Mouse (Mus musculus) urinary bladder, postnatal 25 days (tissue): ENCODE measurements around the gene Nmnat1.
"Not testable (repeated sequence)": the region's sequence is repeated elsewhere in the genome, so short reads cannot be mapped to it uniquely, and the experiment has no call there.

Experiments used
- DNase-seq: peaks from one replicate; pipeline ENCODE4 v3.0.0; 2022; ENCODE audit warnings: low spot score

Gene Nmnat1

DNA sequence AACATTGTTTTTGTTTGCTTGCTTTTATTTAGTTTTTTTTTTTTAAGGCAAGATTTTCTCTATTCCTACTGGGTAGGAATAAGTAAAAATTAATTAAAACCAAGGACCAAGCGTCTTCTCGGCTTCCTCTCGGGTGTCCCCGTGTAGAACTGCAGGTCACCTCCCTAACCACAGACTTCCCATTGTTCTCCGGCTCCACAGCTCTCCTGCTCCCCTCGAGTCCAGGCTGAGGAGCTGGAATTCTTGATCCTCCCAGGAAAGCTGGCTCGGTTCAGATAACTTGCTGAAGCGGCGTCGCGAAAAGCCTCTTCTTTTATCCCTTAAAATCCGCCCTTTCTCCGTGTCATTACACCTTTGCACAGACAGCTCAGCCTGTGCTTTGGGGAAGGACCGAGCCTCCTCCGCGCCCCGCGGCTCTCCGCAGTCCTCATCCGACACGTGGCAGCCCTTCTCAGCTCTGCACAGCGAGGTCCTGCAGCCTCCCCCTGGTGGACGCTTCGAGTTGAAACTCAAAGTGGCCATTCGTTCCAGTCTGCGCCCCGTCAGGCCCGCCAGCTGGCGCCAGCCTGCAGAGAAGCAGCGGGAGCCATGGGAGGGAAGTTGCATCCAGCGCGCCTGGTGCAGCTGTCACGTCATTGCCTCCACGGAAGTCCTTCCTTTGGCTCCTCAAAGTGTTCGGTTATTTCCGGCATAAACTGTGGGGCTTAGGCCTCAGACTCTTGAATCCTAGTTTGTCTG is 39.9 kb downstream of the Nmnat1 start:
- peak; percentile 77 for DNase-seq

DNA sequence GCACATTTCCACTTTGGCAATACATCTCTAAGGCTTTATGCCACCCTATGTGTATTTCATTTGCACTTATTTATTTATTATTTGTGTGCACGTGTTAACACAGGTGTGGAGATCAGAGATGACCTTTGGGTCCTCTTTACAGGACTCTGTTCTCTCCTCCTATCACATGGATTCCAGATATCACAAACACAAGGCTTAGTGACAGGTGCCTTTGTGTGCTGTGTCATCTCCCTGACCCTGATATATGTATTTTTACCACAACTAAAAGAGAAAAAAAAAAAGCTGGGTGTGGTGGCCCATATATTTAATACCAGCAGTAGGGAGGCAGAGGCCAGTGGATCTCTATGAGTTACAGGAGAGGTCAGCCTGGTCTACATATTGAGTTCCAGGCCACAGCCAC is 40.5 kb downstream of the Nmnat1 start:
- no peak for DNase-seq

DNA sequence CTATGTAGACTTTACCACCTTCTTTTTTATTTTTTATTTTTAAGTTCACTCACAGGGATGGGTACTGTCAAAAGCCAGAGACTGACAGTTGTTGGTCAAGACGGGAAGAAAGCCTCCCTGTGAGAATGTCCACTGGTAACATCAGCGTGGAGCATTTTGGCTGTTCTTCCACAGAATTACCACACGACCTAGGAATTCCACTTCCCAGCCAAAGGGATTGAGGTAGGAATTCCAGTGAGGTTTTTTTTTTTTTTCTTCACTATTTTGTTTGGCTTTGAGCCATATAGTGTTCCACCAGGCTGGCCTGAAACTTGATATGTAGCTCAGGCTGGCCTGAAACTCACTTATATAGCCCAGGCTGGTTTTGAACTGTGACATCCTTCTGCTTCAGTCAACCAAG is 42.6 kb downstream of the Nmnat1 start:
- no peak for DNase-seq

DNA sequence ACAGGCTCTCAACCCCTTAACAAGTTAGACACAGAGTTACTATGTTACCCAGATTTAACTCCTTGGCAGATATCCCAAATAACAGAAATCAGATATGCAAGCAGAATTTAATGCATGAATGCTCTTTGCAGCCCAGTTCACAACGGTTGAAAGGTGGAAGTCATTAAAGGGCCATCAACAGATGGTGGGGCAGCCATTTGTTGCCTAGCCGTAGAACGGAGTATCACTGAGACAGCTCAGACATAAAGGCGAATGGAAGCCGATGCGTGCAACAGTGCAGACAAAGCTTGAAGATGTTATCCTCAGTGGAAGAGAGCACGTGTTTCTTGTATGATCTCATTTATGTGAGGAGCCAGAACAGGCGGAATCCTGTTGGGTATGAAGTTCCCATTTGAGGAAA is 44.4 kb downstream of the Nmnat1 start:
- DNase-seq = no peak

DNA sequence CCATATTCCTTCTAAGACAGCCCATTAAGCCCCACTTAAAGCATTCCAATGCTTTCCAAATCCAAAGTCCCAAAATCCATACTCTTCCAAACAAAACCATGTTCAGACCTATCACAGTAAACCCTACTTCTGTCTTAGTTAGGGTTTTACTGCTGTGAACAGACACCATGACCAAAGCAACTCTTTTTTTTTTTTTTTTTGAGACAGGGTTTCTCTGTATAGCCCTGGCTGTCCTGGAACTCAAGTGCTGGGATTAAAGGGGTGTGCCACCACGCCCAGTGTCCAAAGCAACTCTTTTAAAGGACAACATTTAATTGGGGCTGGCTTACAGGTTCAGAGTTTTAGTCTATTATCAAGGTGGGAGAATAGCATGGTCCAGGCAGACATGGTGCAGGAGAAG is 53.1 kb downstream of the Nmnat1 start:
- not testable (repeated sequence) for DNase-seq

DNA sequence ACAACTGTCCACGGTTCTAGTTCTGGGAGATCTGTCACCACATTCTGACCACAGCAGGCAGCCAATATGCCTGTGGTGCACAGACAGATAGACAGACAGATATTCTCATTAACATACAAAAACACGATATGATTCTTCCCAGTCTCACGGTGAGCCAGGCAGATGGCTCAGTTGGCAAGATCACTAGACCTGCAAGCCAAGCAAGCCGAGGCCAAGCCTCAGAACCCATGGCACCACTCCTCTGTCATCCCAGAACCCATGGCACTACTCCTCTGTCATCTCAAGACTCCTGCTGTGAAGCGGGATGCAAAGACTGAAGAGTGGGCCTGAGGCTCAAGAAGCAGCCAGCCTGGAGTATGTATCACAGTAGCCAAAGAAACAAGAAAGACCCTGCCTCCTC is 55.4 kb downstream of the Nmnat1 start:
- no peak for DNase-seq

DNA sequence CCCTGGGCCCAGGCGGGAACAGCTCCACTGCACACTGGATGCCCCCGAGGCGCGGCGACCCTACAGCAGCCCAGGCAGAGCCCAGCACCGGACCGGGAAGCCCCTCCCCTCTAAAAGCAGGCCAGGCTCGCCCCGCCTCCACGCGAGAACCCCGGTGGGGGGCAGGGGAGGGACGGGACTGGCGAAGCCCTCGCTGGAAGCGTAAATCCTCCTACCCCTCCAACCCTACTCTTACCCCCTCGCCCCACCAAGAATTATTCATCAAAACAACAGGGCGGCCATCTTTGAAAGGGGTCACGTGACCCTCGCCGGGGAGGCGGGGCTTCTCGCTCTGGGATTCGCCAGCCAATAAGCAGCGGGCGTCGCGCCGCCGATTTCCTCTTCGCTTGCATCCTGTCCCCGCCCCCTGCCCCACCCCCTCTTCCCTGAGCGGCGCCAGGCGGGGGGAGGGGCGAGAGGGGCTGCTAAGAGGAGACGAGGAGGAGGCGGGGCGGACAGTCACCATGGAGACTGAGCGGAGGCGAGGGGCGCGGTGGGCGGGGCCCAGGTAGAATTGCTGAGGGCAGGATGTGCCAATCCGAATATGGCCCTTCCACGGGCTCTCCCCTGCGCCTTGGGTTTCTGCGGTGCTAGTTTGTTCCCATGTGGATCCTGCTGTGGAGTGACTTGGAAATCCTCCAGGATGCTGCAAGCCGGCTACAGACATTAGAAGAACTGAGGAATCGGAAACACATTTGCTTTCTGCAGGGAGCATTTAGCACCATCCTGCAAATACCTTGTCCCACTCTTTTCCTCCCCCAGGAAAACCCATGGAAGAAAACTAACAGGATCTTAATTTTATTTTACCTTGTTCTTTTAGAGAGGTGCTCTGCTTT is 58.4 kb downstream of the Nmnat1 start, which contains the start of gene Ube4b:
TSS of gene Ube4b (minus strand) at position 425 of the 875 bp plus-strand sequence.
- peak; percentile 93 for DNase-seq

DNA sequence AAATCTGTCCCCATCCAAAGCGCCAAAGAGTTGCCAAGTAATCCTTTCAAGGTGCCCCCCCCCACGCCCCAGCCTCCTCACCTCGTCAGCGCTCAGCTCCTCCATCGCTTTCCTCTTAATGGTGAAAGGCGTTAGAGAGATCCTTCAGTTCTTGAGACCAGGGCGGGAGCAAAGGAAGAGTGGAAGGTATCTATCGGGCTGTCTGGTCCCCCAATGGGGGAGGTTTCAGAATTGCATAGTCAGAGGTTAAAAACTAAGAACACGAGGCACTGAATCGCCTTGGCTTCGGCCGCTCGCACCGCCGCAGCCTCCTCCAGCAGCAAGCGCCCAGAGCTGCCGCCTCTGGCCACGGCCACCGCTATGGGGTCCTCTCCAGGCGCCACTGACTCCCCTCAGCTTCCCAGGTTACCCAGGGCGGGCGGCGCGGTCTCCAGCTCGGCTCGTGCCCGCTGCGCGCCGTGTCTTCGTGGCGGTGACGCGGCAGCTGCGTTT is 59.2 kb downstream of the Nmnat1 start:
- peak; percentile 12 for DNase-seq

DNA sequence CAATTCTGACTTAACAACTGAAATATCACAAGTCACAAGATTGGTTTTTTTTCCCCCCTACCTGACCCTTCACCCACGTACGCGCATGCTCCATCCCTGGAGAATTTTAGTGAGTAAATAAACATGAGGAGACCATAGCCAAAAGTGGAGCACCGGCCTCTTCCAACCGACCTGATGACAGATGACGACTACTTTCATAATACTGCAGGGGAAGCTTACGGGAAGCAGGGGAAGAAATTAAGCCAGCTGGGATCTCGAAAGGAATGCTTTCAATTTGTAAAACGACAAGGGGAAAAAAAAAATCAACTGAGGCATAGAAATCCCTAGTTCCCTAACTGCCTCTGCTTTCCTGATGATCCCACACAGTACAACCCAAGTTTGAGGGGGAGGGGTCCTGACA is 60.2 kb downstream of the Nmnat1 start:
- DNase-seq = no peak

DNA sequence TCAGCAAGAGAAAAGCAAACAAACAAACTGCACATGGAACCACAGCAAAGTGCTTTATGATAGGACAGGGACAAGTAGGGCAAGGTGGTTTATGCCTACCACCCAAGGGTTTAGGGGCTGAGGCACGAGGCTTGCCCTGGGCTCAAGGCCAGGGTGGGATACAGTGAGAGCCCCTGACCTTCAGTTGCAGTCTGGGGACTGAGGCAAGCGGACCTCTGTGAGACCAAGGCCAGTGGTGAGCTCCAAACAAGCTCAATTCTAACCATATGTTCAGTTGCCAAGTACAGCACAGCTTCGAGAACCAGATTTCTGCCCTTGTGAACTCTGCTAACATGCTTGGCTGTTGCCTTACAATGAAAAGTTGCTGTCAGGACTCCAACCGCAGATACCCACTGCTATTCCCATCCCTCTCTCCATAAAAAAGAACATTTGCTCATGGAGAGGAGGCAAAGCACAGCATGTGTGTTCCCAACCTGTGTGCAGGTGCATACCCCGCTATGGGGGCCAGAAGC is 67.1 kb downstream of the Nmnat1 start:
- no peak for DNase-seq
